Mouse (Mus musculus) liver, embryonic 12.5 days (tissue): ENCODE results near the gene Wscd1. TPM values are rescaled to one million over a fixed set of nuclear protein-coding genes. Genes with fewer than 3 reads are reported as not detected.
A peak's percentile ranks its signal among the peaks of the same experiment; 100 is the strongest.
"Not testable (repeated sequence)": the region's sequence is repeated elsewhere in the genome, so short reads cannot be mapped to it uniquely, and the experiment has no call there.

ENCODE experiments used
- ATAC-seq: fragments of 200-750 bp; cut with Nextera tagmentation; 2 replicates; pipeline ENCODE4 v1.8.0; 2017; ENCODE audit warnings: moderate number of reproducible peaks, mild to moderate bottlenecking, moderate library complexity
- H3K27ac ChIP-seq: fragments of 300-500 bp; sonication (generic); 2 replicates; pipeline ENCODE4 v1.5.1; 2016; ENCODE audit warnings: mild to moderate bottlenecking
- H3K27me3 ChIP-seq: fragments of 300-500 bp; sonication (generic); replicated peaks from 2 replicates; pipeline ENCODE4 v1.6.1; 2016; ENCODE audit warnings: mild to moderate bottlenecking, moderate library complexity
- H3K36me3 ChIP-seq: fragments of 300-500 bp; sonication (generic); 2 replicates; pipeline ENCODE4 v1.6.1; 2016; ENCODE audit warnings: mild to moderate bottlenecking, moderate library complexity
- H3K4me1 ChIP-seq: fragments of 300-500 bp; sonication (generic); 2 replicates; pipeline ENCODE4 v1.6.1; 2016
- H3K4me2 ChIP-seq: fragments of 300-500 bp; sonication (generic); 2 replicates; pipeline ENCODE4 v1.6.1; 2016; ENCODE audit warnings: mild to moderate bottlenecking, moderate library complexity
- H3K4me3 ChIP-seq: fragments of 300-500 bp; sonication (generic); 2 replicates; pipeline ENCODE4 v1.5.1; 2016; ENCODE audit warnings: mild to moderate bottlenecking, moderate library complexity
- H3K9ac ChIP-seq: fragments of 300-500 bp; sonication (generic); 2 replicates; pipeline ENCODE4 v1.6.1; 2016; ENCODE audit warnings: mild to moderate bottlenecking, moderate library complexity
- H3K9me3 ChIP-seq: fragments of 300-500 bp; sonication (generic); replicated peaks from 2 replicates; pipeline ENCODE4 v1.6.1; 2016; ENCODE audit warnings: mild to moderate bottlenecking, moderate library complexity
- WGBS: fragments of 180-500 bp; shearing (Covaris S2); methylation state at CpG from one replicate; pipeline ENCODE4 v1.1.7; 2016; ENCODE audit not compliant: insufficient replicate concordance; 5-methylcytosine and 5-hydroxymethylcytosine counted together
- polyA plus RNA-seq: library from polyadenylated mRNA; unstranded; fragments of >200 nt; fragmentation: Nextera tagmentation; extraction: Ambion mirVana; gene quantifications from 2 replicates; pipeline ENCODE4 v1.2.1, GENCODE M21; 2016

The Wscd1 gene
- polyA plus RNA-seq, 1 experiment from 2014 or later = 0.49 TPM

GRCm38 (mm10) chr11:71811828-71812227 lies 62.1 kb downstream of the Wscd1 start:
- 33% methylated on average over 2 of the region's 2 CpGs for WGBS

GRCm38 (mm10) chr11:71812921-71813320 lies 63.2 kb downstream of the Wscd1 start:
- H3K27me3 ChIP-seq = no peaks in the 10 kb centered on the region
- no peak overlapping the region for H3K4me2 ChIP-seq
- H3K9me3 ChIP-seq = no peaks in the 10 kb centered on the region
- 77% methylated on average over 7 of the region's 7 CpGs for WGBS
- H3K27ac ChIP-seq = no peak overlapping the region
- H3K4me1 ChIP-seq = no peaks in the 10 kb centered on the region
- ATAC-seq = no peak
- no peaks in the 10 kb centered on the region for H3K36me3 ChIP-seq
- H3K9ac ChIP-seq = no peak overlapping the region
- H3K4me3 ChIP-seq = no peak overlapping the region

More at GRCm38 (mm10) chr11:71811828-71812227, 62.1 kb downstream of the Wscd1 start:
- H3K9me3 ChIP-seq = no peaks in the 10 kb centered on the region
- no peak overlapping the region for H3K4me3 ChIP-seq
- H3K4me2 ChIP-seq = no peak overlapping the region
- H3K9ac ChIP-seq = no peak overlapping the region
- H3K27ac ChIP-seq = no peak overlapping the region
- H3K27me3 ChIP-seq = no peaks in the 10 kb centered on the region
- no peaks in the 10 kb centered on the region for H3K36me3 ChIP-seq
- H3K4me1 ChIP-seq = no peaks in the 10 kb centered on the region
- ATAC-seq = no peak

DNA sequence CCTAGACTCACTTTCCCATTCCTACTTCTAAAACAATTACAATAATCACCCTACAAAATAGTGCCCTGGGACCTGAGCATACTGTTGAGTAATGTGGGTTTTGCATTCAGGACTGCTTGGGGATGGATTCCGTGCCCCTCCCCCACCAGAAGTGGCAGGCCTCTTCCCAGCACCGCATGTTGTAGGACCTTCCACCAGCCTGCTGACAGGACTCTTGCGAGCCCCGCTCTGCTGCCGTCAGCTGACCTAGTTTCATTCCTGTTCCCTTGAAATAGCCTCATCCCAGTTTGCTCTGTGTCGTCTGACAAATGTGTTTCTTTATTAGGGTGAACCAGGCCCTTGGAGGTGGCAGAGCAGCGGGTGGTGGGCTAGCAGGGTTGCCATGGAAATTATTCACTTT lies 64.8 kb downstream of the Wscd1 start:
- no peak for ATAC-seq
- Histone ChIP-seq H3K27ac (no peak overlapping the region), H3K4me2 (no peak overlapping the region), H3K4me3 (no peak overlapping the region), H3K36me3 (no peaks in the 10 kb centered on the region), H3K9ac (no peak overlapping the region), H3K4me1 (no peaks in the 10 kb centered on the region), H3K9me3 (no peaks in the 10 kb centered on the region), H3K27me3 (no peaks in the 10 kb centered on the region)
- WGBS = 61% methylated on average over 7 of the region's 7 CpGs

GRCm38 (mm10) chr11:71815326-71815725 lies 65.6 kb downstream of the Wscd1 start:
- Histone ChIP-seq H3K36me3 (no peaks in the 10 kb centered on the region), H3K4me3 (no peak overlapping the region), H3K4me2 (no peak overlapping the region), H3K27me3 (no peaks in the 10 kb centered on the region), H3K4me1 (no peaks in the 10 kb centered on the region), H3K9me3 (no peaks in the 10 kb centered on the region), H3K27ac (no peak overlapping the region), H3K9ac (no peak overlapping the region)
- WGBS = 75% methylated on average over 6 of the region's 6 CpGs
- ATAC-seq = no peak

DNA sequence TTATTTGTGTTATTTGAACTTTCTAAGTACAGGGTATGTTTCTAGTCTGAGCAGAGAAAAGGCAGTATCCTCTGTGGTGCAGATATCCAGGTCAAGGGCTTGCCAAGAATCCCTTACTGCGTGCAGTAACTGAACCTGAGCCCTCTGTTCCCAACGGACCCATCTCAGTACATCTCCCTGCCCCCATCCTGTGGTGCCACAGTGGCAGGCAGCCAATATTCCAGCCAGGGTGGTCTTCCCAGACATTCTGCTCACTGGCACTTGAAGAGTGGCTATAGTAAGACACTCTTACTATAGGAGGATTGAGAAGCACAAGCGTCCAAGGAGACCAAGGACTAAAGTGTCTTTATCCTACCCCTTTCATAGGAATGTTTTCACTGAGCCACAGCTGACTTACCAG lies 67.2 kb downstream of the Wscd1 start:
- H3K9me3 ChIP-seq = no peaks in the 10 kb centered on the region
- ATAC-seq = no peak
- H3K27me3 ChIP-seq = no peaks in the 10 kb centered on the region
- H3K9ac ChIP-seq = no peak overlapping the region
- H3K4me2 ChIP-seq = no peak overlapping the region
- no peak overlapping the region for H3K4me3 ChIP-seq
- no peaks in the 10 kb centered on the region for H3K4me1 ChIP-seq
- H3K27ac ChIP-seq = no peak overlapping the region
- H3K36me3 ChIP-seq = no peaks in the 10 kb centered on the region
- 50% methylated on average over 3 of the region's 3 CpGs for WGBS

DNA sequence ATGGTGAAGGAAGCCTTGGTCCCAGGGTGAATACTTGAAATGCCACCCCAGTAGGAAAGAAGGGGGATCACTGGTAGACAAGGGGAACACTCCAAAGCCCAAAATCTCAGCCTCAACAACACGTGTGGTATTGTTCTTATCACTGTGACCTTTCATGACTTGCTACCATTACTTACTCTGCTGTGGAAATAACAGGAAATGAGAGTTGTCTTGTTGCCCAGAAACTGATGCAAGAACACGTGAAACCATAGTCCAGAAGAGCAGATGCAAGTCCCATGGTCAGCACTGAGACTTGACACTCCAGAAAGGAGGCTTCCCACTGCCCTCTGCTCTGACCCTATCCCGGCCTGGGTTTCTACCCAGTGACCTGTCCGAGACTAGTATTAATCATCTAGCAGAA lies 67.6 kb downstream of the Wscd1 start:
- Histone ChIP-seq H3K4me1 (no peaks in the 10 kb centered on the region), H3K36me3 (no peaks in the 10 kb centered on the region)
- ATAC-seq = no peak

GRCm38 (mm10) chr11:71818111-71818510 lies 68.4 kb downstream of the Wscd1 start:
- Histone ChIP-seq H3K27ac (no peak overlapping the region), H3K9me3 (no peaks in the 10 kb centered on the region), H3K27me3 (no peaks in the 10 kb centered on the region), H3K9ac (no peak overlapping the region), H3K4me3 (no peak overlapping the region), H3K4me2 (no peak overlapping the region), H3K36me3 (no peaks in the 10 kb centered on the region), H3K4me1 (no peaks in the 10 kb centered on the region)
- WGBS = 36% methylated on average over 5 of the region's 5 CpGs
- no peak for ATAC-seq

More for the DNA sequence above, 67.6 kb downstream of the Wscd1 start:
- 41% methylated on average over 4 of the region's 4 CpGs for WGBS
- H3K9me3 ChIP-seq = no peaks in the 10 kb centered on the region
- H3K27ac ChIP-seq = no peak overlapping the region
- no peak overlapping the region for H3K4me2 ChIP-seq
- H3K4me3 ChIP-seq = no peak overlapping the region
- no peaks in the 10 kb centered on the region for H3K27me3 ChIP-seq
- H3K9ac ChIP-seq = no peak overlapping the region

- no peak overlapping the region for H3K27ac ChIP-seq
- H3K4me1 ChIP-seq = no peaks in the 10 kb centered on the region
- H3K4me3 ChIP-seq = no peak overlapping the region
- H3K27me3 ChIP-seq = no peaks in the 10 kb centered on the region
- WGBS = 68% methylated on average over 9 of the region's 9 CpGs
- H3K36me3 ChIP-seq = no peaks in the 10 kb centered on the region
- H3K4me2 ChIP-seq = no peak overlapping the region
- no peak overlapping the region for H3K9ac ChIP-seq
- no peak for ATAC-seq
- H3K9me3 ChIP-seq = no peaks in the 10 kb centered on the region
Measured at GRCm38 (mm10) chr11:71819901-71820300, 70.2 kb downstream of the Wscd1 start.

DNA sequence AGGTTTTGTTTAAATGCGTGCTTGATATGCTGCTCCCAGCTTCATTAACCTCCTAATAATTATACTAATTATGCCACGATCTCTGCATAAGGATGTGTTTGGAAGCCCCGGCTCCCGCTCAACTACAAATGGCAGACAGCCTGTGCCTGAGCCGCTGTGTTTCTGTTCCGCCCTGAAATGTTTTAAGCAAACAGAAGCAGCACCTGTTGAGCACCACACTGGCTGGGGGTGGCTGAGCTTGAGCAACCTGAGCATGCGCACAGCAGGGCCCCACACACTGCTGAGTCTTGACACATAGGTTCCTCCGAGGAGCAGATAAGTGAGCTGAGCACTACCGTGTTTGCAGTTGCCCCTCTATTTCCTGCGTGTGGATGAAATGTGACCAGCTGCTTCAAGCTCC lies 71.1 kb downstream of the Wscd1 start:
- Histone ChIP-seq H3K9me3 (no peaks in the 10 kb centered on the region), H3K4me1 (no peaks in the 10 kb centered on the region), H3K27me3 (no peaks in the 10 kb centered on the region), H3K4me3 (no peak overlapping the region), H3K36me3 (no peaks in the 10 kb centered on the region), H3K4me2 (peak overlapping the region; percentile 22; the same call in 1 of the 2 replicates), H3K27ac (no peak overlapping the region), H3K9ac (no peak overlapping the region)
- 42% methylated on average over 10 of the region's 10 CpGs for WGBS
- no peak for ATAC-seq

DNA sequence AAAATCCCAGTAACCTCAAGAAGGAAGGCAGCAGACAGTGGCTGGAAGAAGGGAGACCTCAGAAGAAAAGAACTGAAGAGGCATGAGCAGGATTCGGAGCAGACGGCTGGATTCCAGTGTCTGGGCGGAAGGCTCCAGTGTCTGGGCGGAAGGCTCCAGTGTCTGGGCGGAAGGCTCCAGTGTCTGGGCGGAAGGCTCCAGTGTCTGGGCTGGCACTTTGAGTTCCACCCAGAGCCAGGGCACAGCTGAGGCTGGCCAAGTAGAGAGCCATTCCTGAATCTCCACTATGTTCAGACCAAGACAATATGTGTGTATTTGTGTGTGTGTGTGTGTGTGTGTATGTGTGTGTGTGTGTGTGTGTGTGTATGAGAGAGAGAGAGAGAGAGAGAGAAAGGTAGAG lies 71.8 kb downstream of the Wscd1 start:
- not testable (repeated sequence) for H3K36me3 ChIP-seq, H3K4me2 ChIP-seq, H3K27me3 ChIP-seq, H3K4me3 ChIP-seq, H3K4me1 ChIP-seq, H3K27ac ChIP-seq, ATAC-seq, H3K9me3 ChIP-seq, H3K9ac ChIP-seq
- 60% methylated on average over 6 of the region's 6 CpGs for WGBS

DNA sequence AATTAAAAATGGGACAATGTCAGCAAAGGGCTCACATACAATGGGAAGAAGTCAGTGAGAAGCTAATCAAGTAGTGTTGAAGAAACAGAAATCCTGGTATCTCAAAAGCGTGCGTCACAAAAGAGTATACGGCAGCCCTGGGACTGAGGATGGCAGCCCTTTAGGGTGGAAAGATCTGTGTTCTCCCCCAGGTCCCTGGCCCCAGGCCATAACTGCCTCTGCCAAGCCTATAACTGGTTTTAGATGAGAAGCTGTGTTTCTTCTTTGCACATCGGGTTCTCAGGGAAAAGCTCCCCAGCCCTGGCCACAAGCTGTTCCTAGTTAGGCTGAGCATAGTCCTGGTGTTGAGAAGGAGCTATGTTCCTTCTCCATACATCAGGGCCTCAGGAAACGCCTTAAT lies 72.3 kb downstream of the Wscd1 start:
- ATAC-seq = no peak
- Histone ChIP-seq H3K4me2 (no peak overlapping the region), H3K9ac (no peak overlapping the region), H3K27me3 (no peaks in the 10 kb centered on the region), H3K36me3 (no peaks in the 10 kb centered on the region), H3K4me1 (no peaks in the 10 kb centered on the region), H3K4me3 (no peak overlapping the region), H3K27ac (no peak overlapping the region), H3K9me3 (no peaks in the 10 kb centered on the region)
- 75% methylated on average over 5 of the region's 5 CpGs for WGBS

DNA sequence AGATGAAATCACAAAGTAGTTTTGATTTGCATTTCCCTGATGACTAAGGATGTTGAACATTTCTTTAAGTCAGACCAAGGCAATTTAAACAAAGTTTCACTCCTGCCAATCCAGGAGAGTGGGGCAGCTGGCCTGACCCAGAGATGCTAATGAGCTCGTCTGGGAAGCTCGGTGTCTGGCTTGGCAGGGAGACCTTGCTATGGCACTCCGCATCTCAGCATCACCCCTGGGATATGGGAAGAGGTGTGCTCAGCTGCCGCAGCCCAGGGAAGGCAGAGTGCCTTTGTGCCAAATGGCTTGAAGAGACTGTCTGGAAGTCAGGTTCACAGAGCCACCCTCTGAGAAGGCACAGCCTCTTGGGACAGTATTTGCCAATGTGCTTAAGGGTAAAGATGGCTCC lies 75.3 kb downstream of the Wscd1 start:
- no peak overlapping the region for H3K4me2 ChIP-seq
- H3K4me1 ChIP-seq = no peaks in the 10 kb centered on the region
- H3K27me3 ChIP-seq = no peaks in the 10 kb centered on the region
- WGBS = 58% methylated on average over 4 of the region's 4 CpGs
- no peaks in the 10 kb centered on the region for H3K9me3 ChIP-seq
- H3K4me3 ChIP-seq = no peak overlapping the region
- no peaks in the 10 kb centered on the region for H3K36me3 ChIP-seq
- H3K27ac ChIP-seq = no peak overlapping the region
- no peak for ATAC-seq
- H3K9ac ChIP-seq = no peak overlapping the region
